Mouse (Mus musculus): Measurements from ENCODE around the gene Nectin1.

Nectin1 gene

GRCm38 (mm10) chr9:43743647-43744137 is at the start of gene Nectin1:
Gene Nectin1, plus strand, starts transcription at chr9:43743984.
- DNase-seq (ENCODE audit: low spot score): peak; percentile 90

- DNase-seq (ENCODE audit: low spot score): no peak
Measured at GRCm38 (mm10) chr9:43698080-43698712, 45.6 kb upstream of the Nectin1 start.

- DNase-seq (ENCODE audit: low spot score): no peak
Measured at GRCm38 (mm10) chr9:43698841-43699240, 44.9 kb upstream of the Nectin1 start.

- peak; percentile 46 for DNase-seq (ENCODE audit: low spot score)
Measured at GRCm38 (mm10) chr9:43699417-43700225, 44.2 kb upstream of the Nectin1 start.

GRCm38 (mm10) chr9:43700226-43700579 is 43.6 kb upstream of the Nectin1 start:
- DNase-seq (ENCODE audit: low spot score): peak; percentile 19

- DNase-seq (ENCODE audit: low spot score): no peak
Measured at GRCm38 (mm10) chr9:43701748-43702147, 42.0 kb upstream of the Nectin1 start.

- no peak for DNase-seq (ENCODE audit: low spot score)
Measured at GRCm38 (mm10) chr9:43707571-43707970, 36.2 kb upstream of the Nectin1 start.

- DNase-seq (ENCODE audit: low spot score): no peak
Measured at GRCm38 (mm10) chr9:43708715-43709114, 35.1 kb upstream of the Nectin1 start.

GRCm38 (mm10) chr9:43713432-43713831 is 30.4 kb upstream of the Nectin1 start:
- DNase-seq (ENCODE audit: low spot score): no peak

- DNase-seq (ENCODE audit: low spot score): peak; percentile 50
Measured at GRCm38 (mm10) chr9:43719407-43719839, 24.4 kb upstream of the Nectin1 start.

- no peak for DNase-seq (ENCODE audit: low spot score)
Measured at GRCm38 (mm10) chr9:43720046-43720445, 23.7 kb upstream of the Nectin1 start.

- no peak for DNase-seq (ENCODE audit: low spot score)
Measured at GRCm38 (mm10) chr9:43724093-43724492, 19.7 kb upstream of the Nectin1 start.

- no peak for DNase-seq (ENCODE audit: low spot score)
Measured at GRCm38 (mm10) chr9:43729450-43730266, 14.1 kb upstream of the Nectin1 start.

GRCm38 (mm10) chr9:43730284-43731027 is 13.3 kb upstream of the Nectin1 start:
- peak; percentile 64 for DNase-seq (ENCODE audit: low spot score)

GRCm38 (mm10) chr9:43731880-43732279 is 11.9 kb upstream of the Nectin1 start:
- DNase-seq (ENCODE audit: low spot score): no peak

GRCm38 (mm10) chr9:43732671-43733070 is 11.1 kb upstream of the Nectin1 start:
- no peak for DNase-seq (ENCODE audit: low spot score)

- DNase-seq (ENCODE audit: low spot score): no peak
Measured at GRCm38 (mm10) chr9:43734952-43735351, 8.8 kb upstream of the Nectin1 start.

- DNase-seq (ENCODE audit: low spot score): no peak
Measured at GRCm38 (mm10) chr9:43736046-43736730, 7.6 kb upstream of the Nectin1 start.

GRCm38 (mm10) chr9:43737331-43737730 is 6.5 kb upstream of the Nectin1 start:
- no peak for DNase-seq (ENCODE audit: low spot score)

GRCm38 (mm10) chr9:43737871-43738292 is 5.9 kb upstream of the Nectin1 start:
- DNase-seq (ENCODE audit: low spot score): no peak

GRCm38 (mm10) chr9:43738480-43739084 is 5.2 kb upstream of the Nectin1 start:
- no peak for DNase-seq (ENCODE audit: low spot score)

Measured in layer of hippocampus, adult 11-12 months (tissue).